Mouse (Mus musculus): Measurements from ENCODE around the gene Rpl36a-ps1. TPM values are rescaled to one million over a fixed set of nuclear protein-coding genes. Genes with fewer than 3 reads are reported as not detected.
A peak's percentile ranks its signal among the peaks of the same experiment; 100 is the strongest.

The Rpl36a-ps1 gene
- polyA plus RNA-seq, 1 experiment from 2014 or later = 0.63 TPM

DNA sequence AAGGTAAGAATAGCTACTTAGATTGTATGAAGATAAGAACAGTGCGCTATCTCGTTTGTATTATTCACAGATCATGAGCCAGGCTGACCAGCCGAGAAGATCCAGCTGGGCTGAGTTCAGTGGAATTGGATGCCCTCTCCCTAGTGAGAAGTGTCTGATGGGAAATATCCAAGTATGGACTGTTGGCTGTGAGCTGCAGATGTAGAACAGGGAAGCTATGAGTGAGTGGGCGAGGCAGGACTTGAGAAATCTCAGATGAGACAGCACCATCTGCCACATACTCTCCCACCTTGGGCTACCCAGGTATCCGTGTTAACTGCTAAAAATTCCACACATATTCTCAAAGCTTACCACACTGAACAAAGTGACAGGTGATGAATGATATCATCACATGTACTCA is 35.9 kb upstream of the Rpl36a-ps1 start:
- no peaks in the 10 kb centered on the region for H3K4me1 ChIP-seq (ENCODE audit: control insufficient read depth, insufficient read depth, low read length)
- H3K27me3 ChIP-seq (ENCODE audit: control insufficient read depth, insufficient read depth, low read depth, low read length) = no peaks in the 10 kb centered on the region
- ATAC-seq = no peak; the same call in 1 of the 2 replicates
- no peaks in the 10 kb centered on the region; the same call in 1 of the 2 replicates for H3K9me3 ChIP-seq (replicated peaks; ENCODE audit: control insufficient read depth, low read length, poor library complexity, severe bottlenecking)
- no peak overlapping the region for H3K27ac ChIP-seq (ENCODE audit: low read length)
- peaks cover 9% of the 10 kb centered on the region; the same call in 1 of the 2 replicates for H3K36me3 ChIP-seq (ENCODE audit: control insufficient read depth, insufficient read depth, low read length)
- no peak overlapping the region for H3K9ac ChIP-seq (ENCODE audit: low read depth, low read length)
- no peak overlapping the region for H3K4me2 ChIP-seq (ENCODE audit: low read length)
- no peak overlapping the region for H3K4me3 ChIP-seq (ENCODE audit: low read depth, low read length)
- WGBS = 72% methylated on average over 5 of the region's 5 CpGs

DNA sequence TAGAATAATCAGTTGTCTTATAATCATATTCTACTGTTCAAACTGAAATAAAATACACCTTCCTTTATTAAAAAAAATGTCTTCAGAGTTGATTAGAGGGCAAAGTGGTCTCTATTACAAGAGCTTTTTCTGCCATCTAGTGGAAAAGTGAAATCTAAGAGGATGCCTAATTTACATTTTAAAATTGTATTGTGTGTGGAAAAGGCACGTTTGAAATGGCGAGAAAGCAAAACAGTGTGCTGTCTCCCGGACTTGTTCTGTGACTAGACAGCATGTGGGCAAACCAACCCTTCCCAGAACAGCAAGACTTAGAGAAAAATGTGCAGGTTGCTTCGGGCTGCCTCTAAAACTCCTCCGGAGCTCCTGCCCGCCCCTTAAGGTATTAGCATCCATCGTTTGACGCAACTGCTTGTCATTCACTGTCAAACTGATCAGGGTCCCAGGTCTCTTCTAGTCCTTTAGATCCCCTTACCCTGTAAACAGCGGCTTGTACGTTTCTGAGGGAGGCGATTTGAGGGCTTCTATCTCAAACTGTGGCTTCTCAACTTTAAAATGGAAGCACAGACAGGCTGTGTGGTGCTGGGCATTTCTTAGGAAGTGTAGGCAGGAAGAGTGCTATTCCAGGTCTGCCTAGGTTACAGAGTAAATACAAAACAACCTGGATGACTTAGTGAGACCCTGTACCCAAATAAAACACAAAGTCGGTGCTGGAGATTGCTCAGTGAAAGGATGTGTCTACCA is 28.4 kb upstream of the Rpl36a-ps1 start:
- peak; percentile 59 for ATAC-seq
- Histone ChIP-seq H3K4me3 (ENCODE audit: low read depth, low read length) (peak overlapping the region; percentile 22), H3K4me2 (ENCODE audit: low read length) (peak overlapping the region; percentile 37), H3K4me1 (ENCODE audit: control insufficient read depth, insufficient read depth, low read length) (no peaks in the 10 kb centered on the region), H3K27ac (ENCODE audit: low read length) (no peak overlapping the region), H3K36me3 (ENCODE audit: control insufficient read depth, insufficient read depth, low read length) (no peaks in the 10 kb centered on the region), H3K9ac (ENCODE audit: low read depth, low read length) (0 out of 2 replicates have a peak overlapping the region, but pooled peaks have one; percentile 4), H3K27me3 (ENCODE audit: control insufficient read depth, insufficient read depth, low read depth, low read length) (no peaks in the 10 kb centered on the region), H3K9me3 (replicated peaks; ENCODE audit: control insufficient read depth, low read length, poor library complexity, severe bottlenecking) (no peaks in the 10 kb centered on the region; the same call in 1 of the 2 replicates)
- 41% methylated on average over 12 of the region's 12 CpGs for WGBS

DNA sequence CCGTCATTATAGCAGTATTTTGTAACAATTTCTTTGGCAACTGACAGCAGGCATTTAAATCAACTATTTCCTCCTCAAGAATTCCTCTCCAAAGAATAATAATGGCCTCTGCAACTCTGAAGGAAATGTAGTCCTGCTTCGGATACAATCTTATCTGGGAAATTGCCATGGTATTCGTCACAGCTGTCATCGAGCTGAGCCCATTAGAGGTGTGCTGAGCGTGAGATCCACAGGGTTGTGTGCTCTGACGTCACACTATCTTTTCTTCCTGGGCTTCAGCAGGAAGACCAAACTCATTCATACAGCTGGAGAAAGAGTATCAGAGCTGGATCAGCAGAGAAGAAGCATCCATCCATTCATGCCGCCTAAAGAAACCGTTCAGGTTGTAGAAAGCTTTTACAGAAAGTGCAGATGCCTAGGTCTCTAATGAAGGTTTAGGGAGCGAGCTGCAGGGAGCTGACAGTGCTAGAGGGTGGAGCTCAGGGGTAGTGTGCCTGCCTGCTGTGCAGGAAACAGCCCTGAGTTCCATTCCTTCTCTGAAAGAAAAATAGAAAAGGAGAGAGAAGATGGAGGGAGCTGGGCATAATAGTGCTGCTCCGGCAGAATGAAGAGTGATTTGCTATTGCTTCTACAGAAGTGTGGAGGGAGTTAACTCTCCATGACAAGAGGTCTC is 25.2 kb upstream of the Rpl36a-ps1 start:
- Histone ChIP-seq H3K9ac (ENCODE audit: low read depth, low read length) (no peak overlapping the region), H3K4me2 (ENCODE audit: low read length) (no peak overlapping the region), H3K9me3 (replicated peaks; ENCODE audit: control insufficient read depth, low read length, poor library complexity, severe bottlenecking) (no peaks in the 10 kb centered on the region), H3K27me3 (ENCODE audit: control insufficient read depth, insufficient read depth, low read depth, low read length) (no peaks in the 10 kb centered on the region), H3K4me1 (ENCODE audit: control insufficient read depth, insufficient read depth, low read length) (no peaks in the 10 kb centered on the region), H3K27ac (ENCODE audit: low read length) (no peak overlapping the region), H3K4me3 (ENCODE audit: low read depth, low read length) (no peak overlapping the region), H3K36me3 (ENCODE audit: control insufficient read depth, insufficient read depth, low read length) (no peaks in the 10 kb centered on the region)
- ATAC-seq = no peak
- WGBS = 61% methylated on average over 10 of the region's 10 CpGs

DNA sequence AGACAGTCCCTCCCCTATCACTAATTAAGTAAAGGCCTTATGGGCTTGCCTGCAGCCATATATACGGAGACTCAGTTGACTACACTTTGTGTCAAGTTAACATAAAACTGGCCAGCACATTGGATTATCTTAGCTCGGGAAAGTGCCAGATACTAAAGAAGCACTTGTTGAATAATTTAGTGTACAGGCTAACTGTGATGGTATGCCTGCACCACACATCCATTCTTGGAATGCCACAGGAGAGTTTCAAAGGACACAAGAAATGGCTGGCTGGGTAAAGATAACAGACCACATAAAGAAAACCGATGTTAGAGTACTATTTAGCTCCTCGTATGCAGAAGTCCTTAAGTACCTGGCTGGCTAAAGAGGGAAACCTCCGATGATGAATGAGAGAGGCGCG is 24.6 kb upstream of the Rpl36a-ps1 start:
- H3K9ac ChIP-seq (ENCODE audit: low read depth, low read length) = no peak overlapping the region
- H3K27me3 ChIP-seq (ENCODE audit: control insufficient read depth, insufficient read depth, low read depth, low read length) = no peaks in the 10 kb centered on the region
- no peak for ATAC-seq
- no peak overlapping the region for H3K27ac ChIP-seq (ENCODE audit: low read length)
- H3K9me3 ChIP-seq (replicated peaks; ENCODE audit: control insufficient read depth, low read length, poor library complexity, severe bottlenecking) = no peaks in the 10 kb centered on the region
- H3K4me1 ChIP-seq (ENCODE audit: control insufficient read depth, insufficient read depth, low read length) = no peaks in the 10 kb centered on the region
- H3K4me3 ChIP-seq (ENCODE audit: low read depth, low read length) = no peak overlapping the region
- no peaks in the 10 kb centered on the region for H3K36me3 ChIP-seq (ENCODE audit: control insufficient read depth, insufficient read depth, low read length)
- H3K4me2 ChIP-seq (ENCODE audit: low read length) = no peak overlapping the region
- 89% methylated on average over 7 of the region's 7 CpGs for WGBS

DNA sequence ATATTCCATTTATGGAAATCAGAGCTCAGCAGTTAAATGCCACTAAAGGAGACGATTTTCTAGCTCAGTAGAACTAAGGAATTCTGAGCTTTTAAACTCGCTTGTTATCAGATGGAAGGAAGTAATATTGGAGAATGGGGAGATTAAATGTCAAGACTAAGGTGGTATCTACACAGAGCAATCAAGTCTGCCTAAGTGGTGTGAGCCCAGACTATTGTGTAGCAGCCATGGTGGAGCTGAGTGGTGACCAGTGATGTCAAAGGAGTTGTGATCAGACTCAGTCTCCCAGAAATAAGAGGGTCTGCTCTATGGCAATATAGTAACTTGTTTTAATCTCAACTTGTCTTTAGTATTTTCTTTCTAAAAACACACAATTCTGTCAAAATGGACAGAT is 16.8 kb upstream of the Rpl36a-ps1 start:
- Histone ChIP-seq H3K27ac (ENCODE audit: low read length) (no peak overlapping the region), H3K4me2 (ENCODE audit: low read length) (no peak overlapping the region), H3K4me1 (ENCODE audit: control insufficient read depth, insufficient read depth, low read length) (no peaks in the 10 kb centered on the region), H3K36me3 (ENCODE audit: control insufficient read depth, insufficient read depth, low read length) (no peaks in the 10 kb centered on the region), H3K27me3 (ENCODE audit: control insufficient read depth, insufficient read depth, low read depth, low read length) (no peaks in the 10 kb centered on the region), H3K4me3 (ENCODE audit: low read depth, low read length) (no peak overlapping the region), H3K9ac (ENCODE audit: low read depth, low read length) (no peak overlapping the region), H3K9me3 (replicated peaks; ENCODE audit: control insufficient read depth, low read length, poor library complexity, severe bottlenecking) (no peaks in the 10 kb centered on the region)
- no peak for ATAC-seq
- WGBS = 47% methylated on average over 2 of the region's 2 CpGs

DNA sequence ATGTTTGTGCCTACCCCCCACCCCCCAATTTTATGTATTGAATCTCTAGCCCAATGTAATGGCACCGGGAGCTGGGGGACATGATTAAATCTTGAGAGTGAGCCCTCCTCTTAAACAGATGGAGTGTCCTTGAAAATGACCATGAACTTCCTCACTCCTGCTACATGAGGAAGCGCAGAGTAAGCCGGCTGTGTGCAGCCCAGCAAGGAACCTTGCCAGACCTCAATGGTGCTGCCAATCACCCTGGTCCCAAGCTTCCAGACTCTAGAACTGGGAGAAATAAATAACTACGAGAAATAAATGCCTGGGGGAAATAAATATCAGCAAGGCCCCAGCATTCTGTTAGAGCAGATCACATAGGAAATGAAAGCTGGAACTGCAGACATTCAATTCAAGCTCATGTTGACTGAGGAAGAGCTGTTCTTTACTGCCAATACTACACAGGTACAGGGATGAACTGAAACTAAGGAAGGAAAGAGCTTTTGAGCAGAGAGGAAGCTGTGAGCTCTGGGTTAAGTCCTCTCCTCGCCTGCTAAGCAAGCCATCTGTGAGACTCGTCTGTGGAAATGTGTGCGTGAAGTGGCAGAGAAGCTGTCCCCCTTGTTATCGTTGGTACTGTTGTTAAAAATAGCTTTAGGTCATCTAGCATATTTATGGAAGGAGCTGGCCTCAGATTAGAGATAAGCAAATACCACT is 16.3 kb upstream of the Rpl36a-ps1 start:
- Histone ChIP-seq H3K9me3 (replicated peaks; ENCODE audit: control insufficient read depth, low read length, poor library complexity, severe bottlenecking) (no peaks in the 10 kb centered on the region), H3K27ac (ENCODE audit: low read length) (no peak overlapping the region), H3K36me3 (ENCODE audit: control insufficient read depth, insufficient read depth, low read length) (no peaks in the 10 kb centered on the region), H3K4me3 (ENCODE audit: low read depth, low read length) (no peak overlapping the region), H3K9ac (ENCODE audit: low read depth, low read length) (no peak overlapping the region), H3K4me2 (ENCODE audit: low read length) (no peak overlapping the region), H3K4me1 (ENCODE audit: control insufficient read depth, insufficient read depth, low read length) (no peaks in the 10 kb centered on the region), H3K27me3 (ENCODE audit: control insufficient read depth, insufficient read depth, low read depth, low read length) (no peaks in the 10 kb centered on the region)
- 67% methylated on average over 8 of the region's 8 CpGs for WGBS
- no peak for ATAC-seq

DNA sequence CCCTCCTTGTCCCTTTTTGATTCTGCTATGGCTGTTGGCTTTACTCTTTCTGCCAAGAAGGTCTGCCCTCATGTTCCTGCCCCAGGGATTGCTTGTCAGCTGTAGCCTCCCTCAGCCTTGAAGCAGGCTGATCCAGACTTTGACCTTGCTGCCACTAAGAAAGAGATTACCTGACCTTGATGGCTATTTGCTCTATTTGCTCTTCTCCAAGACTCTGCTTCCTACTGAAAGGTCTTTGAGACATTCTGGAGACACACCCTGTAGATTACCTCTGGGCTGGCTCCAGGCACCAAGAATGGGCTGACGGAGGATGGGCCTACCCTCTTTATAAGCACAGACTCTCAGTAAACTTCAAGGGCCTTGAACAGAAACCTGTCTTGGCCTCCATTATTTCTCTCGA is 1.6 kb downstream of the Rpl36a-ps1 start:
- no peak overlapping the region for H3K4me3 ChIP-seq (ENCODE audit: low read depth, low read length)
- H3K36me3 ChIP-seq (ENCODE audit: control insufficient read depth, insufficient read depth, low read length) = no peaks in the 10 kb centered on the region
- no peak for ATAC-seq
- H3K27ac ChIP-seq (ENCODE audit: low read length) = no peak overlapping the region
- no peaks in the 10 kb centered on the region; the same call in 1 of the 2 replicates for H3K9me3 ChIP-seq (replicated peaks; ENCODE audit: control insufficient read depth, low read length, poor library complexity, severe bottlenecking)
- H3K9ac ChIP-seq (ENCODE audit: low read depth, low read length) = no peak overlapping the region
- no peak overlapping the region for H3K4me2 ChIP-seq (ENCODE audit: low read length)
- H3K27me3 ChIP-seq (ENCODE audit: control insufficient read depth, insufficient read depth, low read depth, low read length) = no peaks in the 10 kb centered on the region
- no peaks in the 10 kb centered on the region for H3K4me1 ChIP-seq (ENCODE audit: control insufficient read depth, insufficient read depth, low read length)
- 91% methylated on average over 2 of the region's 2 CpGs for WGBS

DNA sequence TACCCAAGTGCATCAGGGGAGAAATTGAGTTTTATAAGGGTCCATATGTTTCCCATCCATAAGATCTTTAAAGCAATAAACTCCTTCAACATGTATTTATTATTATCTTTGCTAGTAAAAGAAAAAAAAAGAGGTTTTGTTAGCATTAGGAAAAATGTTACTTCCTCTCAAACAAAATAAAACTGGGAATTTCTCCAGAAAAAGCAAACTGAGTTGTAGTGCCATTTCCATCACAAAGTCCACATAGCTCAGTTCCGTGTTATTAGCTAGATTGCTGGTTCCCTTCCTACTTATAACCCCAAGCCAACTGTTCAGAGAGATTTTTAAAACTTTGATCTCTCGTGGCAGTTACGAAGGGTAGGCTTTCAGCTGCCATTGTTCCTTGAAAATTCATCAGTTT is 3.5 kb downstream of the Rpl36a-ps1 start:
- Histone ChIP-seq H3K4me1 (ENCODE audit: control insufficient read depth, insufficient read depth, low read length) (no peaks in the 10 kb centered on the region), H3K9ac (ENCODE audit: low read depth, low read length) (no peak overlapping the region), H3K4me2 (ENCODE audit: low read length) (no peak overlapping the region), H3K4me3 (ENCODE audit: low read depth, low read length) (no peak overlapping the region), H3K27ac (ENCODE audit: low read length) (no peak overlapping the region), H3K27me3 (ENCODE audit: control insufficient read depth, insufficient read depth, low read depth, low read length) (no peaks in the 10 kb centered on the region), H3K36me3 (ENCODE audit: control insufficient read depth, insufficient read depth, low read length) (no peaks in the 10 kb centered on the region), H3K9me3 (replicated peaks; ENCODE audit: control insufficient read depth, low read length, poor library complexity, severe bottlenecking) (no peaks in the 10 kb centered on the region)
- WGBS = 42% methylated on average over 3 of the region's 3 CpGs
- no peak for ATAC-seq

DNA sequence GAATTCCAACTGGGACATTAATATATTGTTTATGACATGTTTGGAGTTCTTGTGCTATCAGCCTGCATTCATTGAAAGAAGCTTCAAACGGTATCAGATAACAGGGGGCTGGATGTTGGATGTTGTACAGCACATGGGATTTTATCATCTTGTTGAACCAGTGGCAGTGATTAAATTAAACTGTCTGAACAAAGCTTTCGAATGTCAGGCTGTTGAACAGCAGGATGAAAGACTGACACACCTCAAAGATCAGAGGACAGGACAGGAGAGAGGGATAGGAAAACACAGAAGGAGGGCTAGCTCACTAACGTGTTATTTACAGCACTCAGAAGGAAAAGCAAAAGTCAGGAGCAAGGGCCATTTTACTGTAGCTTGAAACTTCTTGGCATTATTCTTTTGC is 4.3 kb downstream of the Rpl36a-ps1 start:
- Histone ChIP-seq H3K36me3 (ENCODE audit: control insufficient read depth, insufficient read depth, low read length) (no peaks in the 10 kb centered on the region), H3K4me2 (ENCODE audit: low read length) (no peak overlapping the region), H3K4me3 (ENCODE audit: low read depth, low read length) (no peak overlapping the region), H3K4me1 (ENCODE audit: control insufficient read depth, insufficient read depth, low read length) (no peaks in the 10 kb centered on the region), H3K9ac (ENCODE audit: low read depth, low read length) (no peak overlapping the region), H3K27me3 (ENCODE audit: control insufficient read depth, insufficient read depth, low read depth, low read length) (no peaks in the 10 kb centered on the region), H3K9me3 (replicated peaks; ENCODE audit: control insufficient read depth, low read length, poor library complexity, severe bottlenecking) (no peaks in the 10 kb centered on the region), H3K27ac (ENCODE audit: low read length) (no peak overlapping the region)
- 34% methylated on average over 3 of the region's 3 CpGs for WGBS
- ATAC-seq = no peak

Measured in midbrain, embryonic 16.5 days (tissue).